Mouse (Mus musculus) liver, embryonic 14.5 days (tissue): ENCODE measurements around the gene Man1a2. TPM values are rescaled to one million over a fixed set of nuclear protein-coding genes. Genes with fewer than 3 reads are reported as not detected.

ENCODE experiments used
- ATAC-seq: fragments of 200-750 bp; cut with Nextera tagmentation; 2 replicates; pipeline ENCODE4 v1.8.0; 2017; ENCODE audit warnings: moderate number of reproducible peaks, mild to moderate bottlenecking, moderate library complexity; ENCODE audit not compliant: insufficient read depth
- DNase-seq, 3 experiments: peaks; one replicate each; pipeline ENCODE4 v3.0.0-alpha.2; 2012 to 2013; ENCODE audit warnings: low read depth in 3 of 3, low spot score in 3 of 3
- H3K27ac ChIP-seq: fragments of 300-500 bp; sonication (generic); 2 replicates; pipeline ENCODE4 v1.5.1; 2014; ENCODE audit warnings: moderate library complexity, mild to moderate bottlenecking, control low read depth, inconsistent platforms
- H3K27me3 ChIP-seq: fragments of 300-500 bp; sonication (generic); 2 replicates; pipeline ENCODE4 v1.6.1; 2014; ENCODE audit warnings: mild to moderate bottlenecking, low read length, moderate library complexity; ENCODE audit not compliant: control insufficient read depth, insufficient read depth
- H3K36me3 ChIP-seq: fragments of 300-500 bp; sonication (generic); replicated peaks from 2 replicates; pipeline ENCODE4 v1.6.1; 2014; ENCODE audit warnings: low read depth; ENCODE audit not compliant: control insufficient read depth, insufficient read depth
- H3K4me1 ChIP-seq, 2 experiments: fragments of 200-500 bp in 1 of 2; fragments of 300-500 bp in 1 of 2; sonication (generic) in 1 of 2; replicated peaks; 2 replicates each; pipeline ENCODE4 v1.6.1; 2012 to 2014; ENCODE audit warnings: antibody characterized with exemption in 1 of 2, inconsistent platforms in 1 of 2, low read length in 1 of 2; ENCODE audit not compliant: control insufficient read depth in 2 of 2, insufficient read depth in 2 of 2
- H3K4me2 ChIP-seq: fragments of 300-500 bp; sonication (generic); 2 replicates; pipeline ENCODE4 v1.6.1; 2014; ENCODE audit warnings: low read depth, mild to moderate bottlenecking, control low read depth, moderate library complexity
- H3K4me3 ChIP-seq, 2 experiments: fragments of 200-500 bp in 1 of 2; fragments of 300-500 bp in 1 of 2; sonication (generic) in 1 of 2; 2 replicates each; pipeline ENCODE4 v1.5.1; 2012 to 2014; ENCODE audit warnings: low read depth in 2 of 2, low read length in 2 of 2, mild to moderate bottlenecking in 2 of 2, control low read depth in 1 of 2, inconsistent platforms in 1 of 2, moderate library complexity in 1 of 2; ENCODE audit not compliant: insufficient read depth in 1 of 2
- H3K9ac ChIP-seq: fragments of 300-500 bp; sonication (generic); replicated peaks from 2 replicates; pipeline ENCODE4 v1.6.1; 2014; ENCODE audit warnings: mild to moderate bottlenecking, control low read depth, moderate library complexity
- H3K9me3 ChIP-seq: fragments of 300-500 bp; sonication (generic); 2 replicates; pipeline ENCODE4 v1.6.1; 2016; ENCODE audit warnings: low read length, mixed read lengths; ENCODE audit not compliant: control insufficient read depth
- CTCF ChIP-seq: IDR thresholded peaks from 2 replicates; pipeline ENCODE4 v1.5.1; 2016; ENCODE audit warnings: antibody characterized with exemption, low read depth, control low read depth
- EP300 ChIP-seq: IDR thresholded peaks from 2 replicates; pipeline ENCODE4 v1.6.1; 2016; ENCODE audit warnings: antibody characterized with exemption, low read depth
- WGBS: fragments of 180-500 bp; shearing (Covaris S2); extraction: QIAGEN DNeasy Blood & Tissue Kit; methylation state at CpG from one replicate; pipeline ENCODE4 v1.1.7; 2014; ENCODE audit not compliant: insufficient replicate concordance; 5-methylcytosine and 5-hydroxymethylcytosine counted together
- polyA plus RNA-seq, 2 experiments: library from polyadenylated mRNA; depleted of rRNA in 1 of 2; stranded (reverse) in 1 of 2; unstranded in 1 of 2; fragments of >200 nt; fragmentation: Nextera tagmentation in 1 of 2; extraction: Ambion mirVana in 1 of 2; gene quantifications; 2 replicates each; pipeline versions ENCODE4 v1.2.1 to v1.2.3; 2012 to 2014

The Man1a2 gene
- polyA plus RNA-seq, 2 experiments: 3.7 to 27.9 TPM

DNA sequence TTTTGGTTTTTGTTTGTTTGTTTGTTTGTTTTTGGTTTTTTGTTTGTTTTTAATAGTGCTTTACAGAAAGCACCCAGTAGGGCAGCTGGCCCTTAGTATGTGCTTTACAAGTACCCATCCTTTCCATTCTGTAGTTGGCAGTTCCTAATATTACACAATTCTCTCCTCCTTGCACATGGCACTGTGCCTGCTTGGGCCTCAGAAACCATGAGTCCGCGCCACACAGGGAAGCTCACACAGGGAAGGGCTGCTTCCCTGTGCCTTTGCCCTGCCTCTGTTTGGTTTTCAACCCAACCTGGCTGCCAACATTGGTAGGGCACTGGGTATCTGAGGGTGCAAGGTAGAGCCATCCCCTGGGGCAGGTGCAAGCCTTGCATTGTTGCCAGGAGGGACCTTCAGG, 148.6 kb downstream of the Man1a2 start:
- Histone ChIP-seq H3K9me3 (no peaks in the 10 kb centered on the region), H3K27me3 (no peaks in the 10 kb centered on the region; the same call in 1 of the 2 replicates), H3K9ac (no peak overlapping the region), H3K4me1 (peaks cover 16 to 20% of the 10 kb centered on the region in 2 experiments), H3K4me2 (no peak overlapping the region), H3K4me3 (no peak overlapping the region), H3K27ac (no peak overlapping the region), H3K36me3 (no peaks in the 10 kb centered on the region)
- 84% methylated on average over 2 of the region's 2 CpGs for WGBS
- TF ChIP-seq CTCF (no peak), EP300 (no peak)
- DNase-seq (no peak), ATAC-seq (no peak)

DNA sequence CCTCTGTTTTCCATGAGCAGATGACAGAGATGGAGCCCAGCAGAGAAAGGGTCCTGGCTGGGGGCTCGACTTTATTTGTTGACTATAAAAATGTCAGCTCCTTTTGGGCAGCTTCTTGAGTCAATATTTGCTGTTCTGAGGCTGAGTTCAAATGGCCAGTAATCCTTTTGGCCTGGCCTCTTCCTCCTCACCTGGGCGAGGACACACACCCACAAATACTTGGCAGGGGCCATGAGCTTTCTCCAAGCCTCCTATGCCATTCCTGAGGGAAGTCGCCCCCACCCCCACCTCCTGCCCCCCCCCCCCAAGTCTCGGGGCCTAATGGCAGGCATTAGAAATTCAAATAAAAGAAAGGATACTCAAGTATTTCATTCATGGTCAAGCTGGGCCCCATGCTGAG, 149.4 kb downstream of the Man1a2 start:
- TF ChIP-seq CTCF (no peak), EP300 (no peak)

DNA sequence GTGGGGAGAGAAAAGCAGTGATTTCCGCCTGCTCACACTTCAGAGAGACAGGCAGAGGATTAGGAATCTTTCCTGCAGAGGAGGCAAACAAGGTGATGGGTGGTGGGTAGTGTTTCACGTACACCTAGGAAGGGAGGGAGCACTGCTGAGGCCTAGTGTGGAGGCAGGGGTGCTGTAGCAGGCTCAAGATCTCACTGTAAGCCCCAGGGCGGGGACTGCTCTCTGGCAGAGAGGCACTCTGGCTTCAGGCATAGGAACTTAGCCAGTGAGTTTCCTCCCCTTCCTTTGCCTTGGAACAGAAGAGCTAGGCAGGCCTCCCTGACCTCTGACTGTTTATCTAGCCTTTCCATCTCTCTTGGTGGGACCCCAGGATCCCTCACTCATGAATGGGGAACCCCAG, 150.0 kb downstream of the Man1a2 start:
- Histone ChIP-seq H3K9me3 (no peaks in the 10 kb centered on the region), H3K9ac (no peak overlapping the region), H3K4me1 (peaks cover 16 to 20% of the 10 kb centered on the region in 2 experiments), H3K36me3 (no peaks in the 10 kb centered on the region), H3K4me2 (no peak overlapping the region), H3K4me3 (no peak overlapping the region), H3K27ac (no peak overlapping the region), H3K27me3 (no peaks in the 10 kb centered on the region; the same call in 1 of the 2 replicates)
- DNase-seq: no peak
- no peak for ATAC-seq
- TF ChIP-seq CTCF (no peak), EP300 (no peak)
- 55% methylated on average over 3 of the region's 3 CpGs for WGBS

More for the DNA sequence above, 149.4 kb downstream of the Man1a2 start:
- Histone ChIP-seq H3K4me2 (no peak overlapping the region), H3K36me3 (no peaks in the 10 kb centered on the region), H3K4me3 (no peak overlapping the region), H3K27me3 (no peaks in the 10 kb centered on the region; the same call in 1 of the 2 replicates), H3K27ac (no peak overlapping the region), H3K9ac (no peak overlapping the region), H3K4me1 (peaks cover 16 to 20% of the 10 kb centered on the region in 2 experiments), H3K9me3 (no peaks in the 10 kb centered on the region)
- ATAC-seq (no peak), DNase-seq (no peak)
- 45% methylated on average over 4 of the region's 4 CpGs for WGBS

DNA sequence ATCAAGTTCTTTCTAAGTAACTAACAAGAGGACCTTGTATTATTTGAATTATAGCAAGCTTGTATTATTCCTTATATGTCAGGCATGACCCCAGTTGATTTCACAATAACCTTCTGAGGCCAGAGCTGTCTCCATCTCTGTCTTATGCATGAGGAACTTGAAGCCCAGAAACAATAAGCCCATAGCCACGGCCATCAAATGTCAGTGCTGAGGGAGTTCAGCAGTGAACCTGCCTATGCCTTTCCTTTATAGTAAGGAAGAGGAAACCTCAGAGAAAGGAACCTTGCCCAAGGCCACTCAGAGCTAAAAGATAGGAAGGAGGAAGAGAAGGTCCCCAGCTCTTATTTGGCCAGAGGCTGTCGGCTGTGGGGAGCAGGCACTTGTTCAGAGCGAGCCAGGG, 150.9 kb downstream of the Man1a2 start:
- Histone ChIP-seq H3K9me3 (no peaks in the 10 kb centered on the region), H3K27me3 (no peaks in the 10 kb centered on the region; the same call in 1 of the 2 replicates), H3K4me3 (no peak overlapping the region), H3K27ac (no peak overlapping the region), H3K9ac (no peak overlapping the region), H3K4me1 (peaks cover 16 to 20% of the 10 kb centered on the region in 2 experiments), H3K36me3 (no peaks in the 10 kb centered on the region), H3K4me2 (no peak overlapping the region)
- ATAC-seq: no peak
- DNase-seq: no peak
- 19% methylated on average over 3 of the region's 3 CpGs for WGBS
- no peak for TF ChIP-seq EP300

DNA sequence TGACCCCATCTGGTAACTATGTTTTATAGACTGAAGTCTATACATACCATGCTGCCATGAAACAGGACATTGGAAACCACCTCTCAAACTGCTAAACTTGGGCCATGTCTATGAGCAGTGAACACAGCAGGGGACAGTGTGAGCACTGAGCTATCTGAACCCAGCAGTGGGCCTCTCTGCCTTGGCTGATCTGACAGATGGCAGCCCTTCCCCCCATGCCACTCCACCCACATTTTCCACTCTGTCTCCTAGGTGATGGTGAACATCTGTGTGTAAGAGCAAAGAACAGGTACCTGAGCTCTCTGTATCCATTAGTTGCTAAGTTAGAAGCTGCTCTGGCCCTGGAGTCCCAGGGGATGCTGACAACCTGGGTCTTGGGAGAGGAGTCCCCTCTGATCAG, 151.9 kb downstream of the Man1a2 start:
- Histone ChIP-seq H3K4me1 (peaks cover 16 to 20% of the 10 kb centered on the region in 2 experiments), H3K9me3 (no peaks in the 10 kb centered on the region), H3K27me3 (no peaks in the 10 kb centered on the region; the same call in 1 of the 2 replicates), H3K4me2 (peak overlapping the region; percentile 25), H3K9ac (peak overlapping the region; percentile 20; the same call in 1 of the 2 replicates), H3K4me3 (no peak overlapping the region), H3K36me3 (no peaks in the 10 kb centered on the region), H3K27ac (peak overlapping the region; percentile 19; the same call in 1 of the 2 replicates)
- ATAC-seq (peak; percentile 94), DNase-seq (peak; percentile 41 to 62 (median 48))
- TF ChIP-seq EP300 (peak; percentile 59), CTCF (peak; percentile 34)
